Mouse (Mus musculus): Measurements from ENCODE around the gene Ssh2.
"Not testable (repeated sequence)": the region's sequence is repeated elsewhere in the genome, so short reads cannot be mapped to it uniquely, and the experiment has no call there.

Gene Ssh2

GRCm38 (mm10) chr11:77348142-77348741 is 132.2 kb downstream of the Ssh2 start:
- DNase-seq (ENCODE audit: low spot score in 2 of 2): peak; percentile 91 to 92

- no peak for DNase-seq (ENCODE audit: low spot score in 2 of 2)
Observed at GRCm38 (mm10) chr11:77348985-77349384, 132.9 kb downstream of the Ssh2 start.

GRCm38 (mm10) chr11:77349698-77350097 is 133.6 kb downstream of the Ssh2 start:
- DNase-seq (ENCODE audit: low spot score in 2 of 2): no peak

GRCm38 (mm10) chr11:77355055-77355454 is 139.0 kb downstream of the Ssh2 start:
- no peak for DNase-seq (ENCODE audit: low spot score in 2 of 2)

- no peak for DNase-seq (ENCODE audit: low spot score in 2 of 2)
Observed at GRCm38 (mm10) chr11:77357839-77358238, 141.8 kb downstream of the Ssh2 start.

- no peak for DNase-seq (ENCODE audit: low spot score in 2 of 2)
Observed at GRCm38 (mm10) chr11:77363476-77363875, 147.4 kb downstream of the Ssh2 start.

GRCm38 (mm10) chr11:77364376-77364775 is 148.3 kb downstream of the Ssh2 start:
- no peak for DNase-seq (ENCODE audit: low spot score in 2 of 2)

GRCm38 (mm10) chr11:77365706-77366386 is 149.8 kb downstream of the Ssh2 start:
- no peak for DNase-seq (ENCODE audit: low spot score in 2 of 2)

- no peak for DNase-seq (ENCODE audit: low spot score in 2 of 2)
Observed at GRCm38 (mm10) chr11:77367541-77368270, 151.6 kb downstream of the Ssh2 start.

- DNase-seq (ENCODE audit: low spot score in 2 of 2): no peak
Observed at GRCm38 (mm10) chr11:77369188-77369840, 153.2 kb downstream of the Ssh2 start.

- DNase-seq (ENCODE audit: low spot score in 2 of 2): no peak
Observed at GRCm38 (mm10) chr11:77369841-77370191, 153.7 kb downstream of the Ssh2 start.

GRCm38 (mm10) chr11:77371088-77371487 is 155.0 kb downstream of the Ssh2 start:
- DNase-seq (ENCODE audit: low spot score in 2 of 2): no peak

GRCm38 (mm10) chr11:77371696-77372095 is 155.6 kb downstream of the Ssh2 start:
- no peak for DNase-seq (ENCODE audit: low spot score in 2 of 2)

GRCm38 (mm10) chr11:77372196-77372904 is 156.3 kb downstream of the Ssh2 start:
- peak in 1 of 2 experiments; percentile 54 for DNase-seq (ENCODE audit: low spot score in 2 of 2)

- DNase-seq (ENCODE audit: low spot score in 2 of 2): no peak
Observed at GRCm38 (mm10) chr11:77378622-77379021, 162.5 kb downstream of the Ssh2 start.

- DNase-seq (ENCODE audit: low spot score in 2 of 2): no peak
Observed at GRCm38 (mm10) chr11:77381174-77381573, 165.1 kb downstream of the Ssh2 start.

- DNase-seq (ENCODE audit: low spot score in 2 of 2): no peak
Observed at GRCm38 (mm10) chr11:77384151-77384550, 168.1 kb downstream of the Ssh2 start.

- peak; percentile 20 to 68 for DNase-seq (ENCODE audit: low spot score in 2 of 2)
Observed at GRCm38 (mm10) chr11:77385706-77386690, 169.9 kb downstream of the Ssh2 start.

- DNase-seq (ENCODE audit: low spot score in 2 of 2): not testable (repeated sequence)
Observed at GRCm38 (mm10) chr11:77388197-77388596, 172.1 kb downstream of the Ssh2 start.

- DNase-seq (ENCODE audit: low spot score in 2 of 2): no peak
Observed at GRCm38 (mm10) chr11:77395539-77395938, 179.5 kb downstream of the Ssh2 start.
